Mouse (Mus musculus): ENCODE measurements around the gene Gpr132. TPM values are rescaled to one million over a fixed set of nuclear protein-coding genes. Genes with fewer than 3 reads are reported as not detected.

Gene Gpr132
- total RNA-seq (2021), result not detected

GRCm38 (mm10) chr12:112868178-112869087 is at the start of gene Gpr132:
TSS of gene Gpr132 (minus strand) at chr12:112868228.
- intact Hi-C loops (cut with DNase I), result no loop called here
- no peak for DNase-seq (ENCODE audit: extremely low spot score in 1 of 2, low spot score in 2 of 2)

- intact Hi-C loops (cut with DNase I), result no loop called here
- no peak for DNase-seq (ENCODE audit: extremely low spot score in 1 of 2, low spot score in 2 of 2)
Measured at GRCm38 (mm10) chr12:112917486-112917885, 49.5 kb upstream of the Gpr132 start.

GRCm38 (mm10) chr12:112916698-112917400 is 48.8 kb upstream of the Gpr132 start:
- DNase-seq (ENCODE audit: extremely low spot score in 1 of 2, low spot score in 2 of 2), result no peak
- intact Hi-C loops (cut with DNase I), result no loop called here

- intact Hi-C loops (cut with DNase I), result no loop called here
- DNase-seq (ENCODE audit: extremely low spot score in 1 of 2, low spot score in 2 of 2), result no peak
Measured at GRCm38 (mm10) chr12:112915587-112915986, 47.6 kb upstream of the Gpr132 start.

- intact Hi-C loops (cut with DNase I), result no loop called here
- DNase-seq (ENCODE audit: extremely low spot score in 1 of 2, low spot score in 2 of 2), result peak in 1 of 2 experiments; percentile 77
Measured at GRCm38 (mm10) chr12:112914527-112914926, 46.5 kb upstream of the Gpr132 start.

- no peak for DNase-seq (ENCODE audit: extremely low spot score in 1 of 2, low spot score in 2 of 2)
- intact Hi-C loops (cut with DNase I), result no loop called here
Measured at GRCm38 (mm10) chr12:112912951-112913745, 45.1 kb upstream of the Gpr132 start.

GRCm38 (mm10) chr12:112911701-112912100 is 43.7 kb upstream of the Gpr132 start:
- intact Hi-C loops (cut with DNase I), result no loop called here
- no peak for DNase-seq (ENCODE audit: extremely low spot score in 1 of 2, low spot score in 2 of 2)

- no peak for DNase-seq (ENCODE audit: extremely low spot score in 1 of 2, low spot score in 2 of 2)
- intact Hi-C loops (cut with DNase I), result no loop called here
Measured at GRCm38 (mm10) chr12:112908991-112909390, 41.0 kb upstream of the Gpr132 start.

- intact Hi-C loops (cut with DNase I), result no loop called here
- DNase-seq (ENCODE audit: extremely low spot score in 1 of 2, low spot score in 2 of 2), result no peak
Measured at GRCm38 (mm10) chr12:112905001-112905400, 37.0 kb upstream of the Gpr132 start.

GRCm38 (mm10) chr12:112903941-112904340 is 35.9 kb upstream of the Gpr132 start:
- intact Hi-C loops (cut with DNase I), result no loop called here
- DNase-seq (ENCODE audit: extremely low spot score in 1 of 2, low spot score in 2 of 2), result no peak

GRCm38 (mm10) chr12:112900641-112901040 is 32.6 kb upstream of the Gpr132 start:
- no peak for DNase-seq (ENCODE audit: extremely low spot score in 1 of 2, low spot score in 2 of 2)
- intact Hi-C loops (cut with DNase I), result no loop called here

GRCm38 (mm10) chr12:112898960-112899359 is 30.9 kb upstream of the Gpr132 start:
- intact Hi-C loops (cut with DNase I), result no loop called here
- no peak for DNase-seq (ENCODE audit: extremely low spot score in 1 of 2, low spot score in 2 of 2)

- intact Hi-C loops (cut with DNase I), result no loop called here
- no peak for DNase-seq (ENCODE audit: extremely low spot score in 1 of 2, low spot score in 2 of 2)
Measured at GRCm38 (mm10) chr12:112898351-112898750, 30.3 kb upstream of the Gpr132 start.

- intact Hi-C loops (cut with DNase I), result no loop called here
- peak in 1 of 2 experiments; percentile 72 for DNase-seq (ENCODE audit: extremely low spot score in 1 of 2, low spot score in 2 of 2)
Measured at GRCm38 (mm10) chr12:112897522-112898212, 29.6 kb upstream of the Gpr132 start.

- intact Hi-C loops (cut with DNase I), result no loop called here
Measured at GRCm38 (mm10) chr12:112894969-112895368, 26.9 kb upstream of the Gpr132 start.

GRCm38 (mm10) chr12:112894303-112894884 is 26.4 kb upstream of the Gpr132 start:
- intact Hi-C loops (cut with DNase I), result no loop called here
- no peak for DNase-seq (ENCODE audit: extremely low spot score in 1 of 2, low spot score in 2 of 2)

More at GRCm38 (mm10) chr12:112894969-112895368, 26.9 kb upstream of the Gpr132 start:
- no peak for DNase-seq (ENCODE audit: extremely low spot score in 1 of 2, low spot score in 2 of 2)

- intact Hi-C loops (cut with DNase I), result no loop called here
- no peak for DNase-seq (ENCODE audit: extremely low spot score in 1 of 2, low spot score in 2 of 2)
Measured at GRCm38 (mm10) chr12:112885465-112885864, 17.4 kb upstream of the Gpr132 start.

- peak in 1 of 2 experiments; percentile 35 for DNase-seq (ENCODE audit: extremely low spot score in 1 of 2, low spot score in 2 of 2)
- intact Hi-C loops (cut with DNase I), result no loop called here
Measured at GRCm38 (mm10) chr12:112881301-112881815, 13.3 kb upstream of the Gpr132 start.

Measured in left cerebral cortex, postnatal 10 days (tissue).